Mouse (Mus musculus) kidney, adult 2 months (tissue): ENCODE results near the gene Tex44.

Source experiments
- CTCF ChIP-seq: fragments of 200-500 bp; conservative IDR thresholded peaks from 2 replicates; pipeline ENCODE4 v1.5.1; 2011; ENCODE audit warnings: low read depth, mild to moderate bottlenecking, control low read depth, low read length, moderate library complexity, mixed read lengths; ENCODE audit not compliant: insufficient read depth, insufficient read length
- POLR2A ChIP-seq: fragments of 200-500 bp; IDR thresholded peaks from one replicate; pipeline ENCODE4 v1.6.1; 2011; ENCODE audit warnings: low read depth, low read length, control low read depth

GRCm38 (mm10) chr1:86432778-86433177 is 6.6 kb downstream of the Tex44 start:
- TF ChIP-seq CTCF: no peak
- no peak for TF ChIP-seq POLR2A
